Mouse (Mus musculus) bone marrow, adult 2 months (tissue): Measurements from ENCODE around the gene Mgl2. TPM values are rescaled to one million over a fixed set of nuclear protein-coding genes. Genes with fewer than 3 reads are reported as not detected.

Experiments used
- H3K27ac ChIP-seq: fragments of 200-500 bp; 2 replicates; pipeline ENCODE4 v1.5.1; 2012; ENCODE audit warnings: low read depth, mild to moderate bottlenecking, control low read depth, inconsistent platforms, low read length; ENCODE audit not compliant: control insufficient read depth, poor library complexity, insufficient read depth
- H3K4me1 ChIP-seq: fragments of 200-500 bp; 2 replicates; pipeline ENCODE4 v1.6.1; 2011; ENCODE audit warnings: low read length; ENCODE audit not compliant: control insufficient read depth, insufficient read depth
- H3K4me3 ChIP-seq: fragments of 200-500 bp; replicated peaks from 2 replicates; pipeline ENCODE3; 2011; ENCODE audit warnings: mild to moderate bottlenecking, low read depth, low read length, control low read depth; ENCODE audit not compliant: control insufficient read depth
- CTCF ChIP-seq: fragments of 200-500 bp; IDR thresholded peaks from 2 replicates; pipeline ENCODE4 v1.5.1; 2011; ENCODE audit warnings: low read length, control low read depth; ENCODE audit not compliant: control insufficient read depth, insufficient read depth
- POLR2A ChIP-seq: fragments of 200-500 bp; IDR thresholded peaks from 2 replicates; pipeline ENCODE4 v1.6.1; 2011; ENCODE audit warnings: low read depth, mild to moderate bottlenecking, control low read depth, low read length, borderline replicate concordance; ENCODE audit not compliant: control insufficient read depth
- WGBS: fragments of 180-500 bp; shearing (Covaris S2); methylation state at CpG from one replicate; pipeline ENCODE4 v1.1.7; 2018; 5-methylcytosine and 5-hydroxymethylcytosine counted together
- polyA plus RNA-seq: library from polyadenylated mRNA; stranded (reverse); fragments of >200 nt; gene quantifications from 2 replicates; pipeline ENCODE4 v1.2.4, GENCODE M21; 2011; ENCODE audit warnings: low replicate concordance; ENCODE audit not compliant: missing spikeins, insufficient read depth, insufficient read length

The Mgl2 gene
- 2.3 and 3.8 TPM in 2 replicates for polyA plus RNA-seq

DNA sequence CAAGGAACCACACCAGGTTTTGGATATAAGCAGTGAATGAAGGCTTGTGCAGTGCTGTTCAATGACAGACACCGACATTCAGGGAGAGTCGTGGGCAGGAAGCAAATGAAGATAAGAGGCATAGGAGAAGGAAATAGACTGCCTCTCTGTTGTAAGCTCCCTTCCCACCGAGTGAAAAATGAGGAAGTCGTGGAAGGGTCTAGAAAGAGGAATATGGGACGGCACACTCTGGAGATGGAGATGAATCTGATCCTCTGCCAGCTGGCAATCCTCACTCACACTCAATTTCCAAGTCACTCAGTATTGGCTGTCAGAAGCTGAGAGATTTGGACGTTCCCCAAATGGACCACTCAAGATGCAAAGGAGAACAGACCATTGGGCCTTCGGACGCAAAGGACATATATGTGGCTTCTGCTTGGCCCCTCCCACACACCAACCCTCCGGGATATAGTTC, at the start of gene Mgl2:
Gene Mgl2, plus strand, starts transcription at position 404 of the 454 bp plus-strand sequence.
- Histone ChIP-seq H3K4me3 (no peak within 1 kb of the TSS), H3K4me1 (peaks cover 9% of the 10 kb centered on the region), H3K27ac (peak within 1 kb of the TSS; percentile 33; the same call in 1 of the 2 replicates)
- WGBS: 16% methylated on average over 9 of the region's 9 CpGs
- TF ChIP-seq CTCF (no peak), POLR2A (no peak)

DNA sequence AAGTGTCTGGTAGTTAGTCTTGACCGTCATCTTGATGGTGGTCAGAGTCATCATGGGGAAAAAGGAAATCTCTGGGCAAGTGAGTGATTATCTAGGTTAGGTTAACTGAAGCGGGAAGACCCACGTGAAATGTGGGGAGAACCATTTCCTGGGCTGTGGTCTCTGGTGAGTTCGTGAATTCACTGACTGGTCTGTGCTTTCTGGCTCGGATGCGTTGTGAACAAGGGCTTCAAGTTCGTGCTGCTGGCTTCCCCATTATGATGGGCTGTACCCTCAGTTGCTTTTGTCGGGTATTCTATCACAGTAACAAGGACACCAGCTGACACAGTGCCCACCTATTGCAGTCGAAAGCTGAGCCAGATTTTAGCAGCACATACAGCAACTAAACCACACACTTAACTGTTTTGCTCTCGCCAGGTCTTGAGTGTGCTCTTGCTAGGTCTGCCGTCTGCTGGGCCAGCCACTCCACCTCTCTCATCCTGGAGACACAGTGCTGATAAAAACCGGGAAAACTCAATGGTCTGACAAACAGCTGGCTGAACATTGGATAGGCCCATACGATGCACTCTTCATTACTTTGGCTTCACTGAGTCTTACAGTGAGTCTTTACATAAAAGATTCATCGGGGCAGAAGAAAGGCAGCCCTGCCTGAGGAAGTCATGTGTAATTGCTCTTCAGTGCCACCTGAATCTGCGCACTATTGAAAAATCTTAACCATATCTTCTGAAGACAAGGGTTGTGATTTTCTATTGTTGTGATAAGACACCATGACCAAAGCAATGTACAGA, 49.1 kb upstream of the Mgl2 start:
- Histone ChIP-seq H3K27ac (no peak overlapping the region), H3K4me1 (peaks cover 4% of the 10 kb centered on the region), H3K4me3 (no peak overlapping the region)
- TF ChIP-seq POLR2A (no peak), CTCF (no peak)
- WGBS: 25% methylated on average over 15 of the region's 15 CpGs

DNA sequence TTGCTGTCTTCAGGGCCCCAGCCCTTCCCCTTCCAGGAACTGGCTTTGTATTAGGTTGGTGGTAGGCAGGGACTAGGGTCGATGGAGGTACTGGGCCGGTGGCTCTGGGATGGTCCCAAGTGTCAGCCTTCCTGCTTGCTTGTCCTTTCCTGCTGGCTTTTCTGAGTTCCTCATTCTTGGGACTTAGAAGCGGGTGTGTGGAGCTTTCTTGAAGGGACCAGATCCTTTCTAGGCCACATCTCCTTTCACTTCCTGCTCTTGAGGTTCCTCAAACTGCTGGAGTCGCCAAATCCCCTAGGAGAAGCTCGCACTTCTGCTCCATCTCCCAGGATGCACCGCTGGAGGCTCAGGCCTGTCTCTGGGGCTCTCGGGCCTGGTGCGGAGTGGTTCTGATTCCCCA, 45.6 kb upstream of the Mgl2 start:
- peaks cover 5% of the 10 kb centered on the region; the same call in 1 of the 2 replicates for H3K4me1 ChIP-seq
- no peak for TF ChIP-seq CTCF
- no peak for TF ChIP-seq POLR2A
- H3K4me3 ChIP-seq: no peak overlapping the region
- H3K27ac ChIP-seq: no peak overlapping the region
- WGBS: 24% methylated on average over 8 of the region's 8 CpGs

DNA sequence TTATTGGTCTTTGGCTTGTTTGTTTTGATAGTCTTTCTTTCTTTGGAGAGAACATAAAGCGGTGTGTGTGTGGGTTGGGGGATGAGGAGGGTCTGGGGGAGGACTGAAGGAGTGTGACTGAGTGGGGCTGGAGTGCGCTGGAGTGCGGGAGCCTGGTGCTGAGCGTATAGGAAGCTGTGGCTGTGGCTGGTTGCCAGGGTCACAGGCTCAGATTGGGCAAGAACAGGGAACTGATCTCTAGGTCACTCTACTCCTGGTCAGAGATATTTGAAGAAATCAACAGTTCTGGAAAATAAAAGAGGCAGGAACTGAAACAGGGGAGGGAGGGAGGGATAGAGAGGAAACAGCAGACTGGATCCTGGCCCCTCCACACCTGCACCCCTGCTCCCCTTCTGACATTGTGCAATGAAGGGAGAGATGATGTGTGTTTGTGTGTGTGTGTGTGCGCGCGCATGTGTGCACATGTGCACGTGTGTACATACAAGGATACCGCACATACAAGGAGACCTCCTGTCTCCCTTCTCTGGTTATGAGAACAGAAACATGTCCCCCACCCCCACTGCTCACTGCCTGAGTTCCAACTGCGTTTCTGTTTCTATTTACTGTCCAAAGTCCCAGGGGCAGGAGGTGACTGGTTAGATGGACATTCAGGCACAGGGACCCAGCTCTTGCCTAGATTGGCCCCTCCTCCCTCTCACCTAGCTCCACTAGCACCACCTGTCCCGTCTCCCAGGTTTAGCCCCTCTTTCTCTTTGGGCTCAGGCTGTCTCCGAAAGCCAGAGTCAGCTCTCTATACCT, 37.9 kb upstream of the Mgl2 start, which contains the start of gene Asgr2:
Gene Asgr2, plus strand, starts transcription at position 659 of the 798 bp plus-strand sequence.
- Histone ChIP-seq H3K4me1 (peaks cover 7% of the 10 kb centered on the region; the same call in 1 of the 2 replicates), H3K4me3 (no peak within 1 kb of the TSS), H3K27ac (no peak within 1 kb of the TSS)
- 41% methylated on average over 12 of the region's 12 CpGs for WGBS
- TF ChIP-seq POLR2A: no peak
- no peak for TF ChIP-seq CTCF

GRCm38 (mm10) chr11:70097396-70097795, 32.7 kb upstream of the Mgl2 start:
- Histone ChIP-seq H3K4me3 (no peak overlapping the region), H3K4me1 (peaks cover under 1% of the 10 kb centered on the region; the same call in 1 of the 2 replicates), H3K27ac (no peak overlapping the region)
- 80% methylated on average over 11 of the region's 11 CpGs for WGBS
- no peak for TF ChIP-seq POLR2A
- no peak for TF ChIP-seq CTCF

DNA sequence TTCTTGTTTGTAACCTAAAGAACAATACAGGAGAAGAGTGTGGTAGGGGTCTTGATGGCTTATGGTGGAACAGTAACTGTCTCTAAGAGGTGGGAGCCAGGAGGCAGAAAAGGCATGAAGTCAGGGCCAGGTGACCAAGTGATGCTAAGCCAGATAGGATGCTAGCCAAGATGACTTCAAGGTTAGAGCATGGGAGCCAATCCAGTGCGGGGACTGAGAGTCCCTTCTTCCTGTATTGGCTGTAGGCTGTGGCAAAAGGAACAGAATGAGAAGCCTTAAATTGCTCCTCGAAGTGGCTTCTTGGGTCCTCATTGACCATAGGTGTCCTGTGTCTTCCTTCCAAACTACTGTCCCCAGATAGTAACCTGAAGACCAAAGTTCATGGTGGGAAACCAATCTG, 31.0 kb upstream of the Mgl2 start:
- TF ChIP-seq POLR2A (no peak), CTCF (no peak)
- Histone ChIP-seq H3K4me1 (no peaks in the 10 kb centered on the region), H3K27ac (no peak overlapping the region), H3K4me3 (no peak overlapping the region)
- 77% methylated on average over 2 of the region's 2 CpGs for WGBS

DNA sequence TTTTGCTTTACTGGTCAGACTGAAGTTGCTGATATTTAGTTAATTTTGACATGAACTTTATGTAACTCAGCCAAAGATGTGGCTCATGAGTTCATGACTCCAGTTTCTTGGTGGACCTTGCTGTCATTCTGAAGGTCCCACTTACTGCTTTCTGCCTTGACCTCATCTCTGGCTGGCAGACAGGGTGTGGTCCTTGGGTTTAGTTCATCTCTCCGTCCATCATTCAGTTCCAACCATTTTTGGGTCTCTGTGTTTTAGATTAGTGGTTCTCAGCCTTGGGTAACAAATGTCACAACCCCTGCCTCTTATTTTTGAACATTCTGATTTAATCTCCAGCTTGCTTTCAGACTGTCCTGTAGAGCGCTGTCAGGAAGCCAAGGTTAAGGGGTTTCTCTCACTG, 30.3 kb upstream of the Mgl2 start:
- H3K4me1 ChIP-seq: no peaks in the 10 kb centered on the region
- TF ChIP-seq POLR2A (no peak), CTCF (no peak)
- H3K4me3 ChIP-seq: no peak overlapping the region
- H3K27ac ChIP-seq: no peak overlapping the region
- 77% methylated on average over 2 of the region's 2 CpGs for WGBS
